Mouse (Mus musculus) limb, embryonic 13.5 days (tissue): ENCODE measurements at regions not wholly inside any gene's neighbourhood (a gene's known extent, or its start where the extent isn't known, plus 50 kb on each side); places are given as distances from the start of the nearest gene placed in this dataset.

Source experiments
- ATAC-seq: fragments of 200-750 bp; cut with Nextera tagmentation; 2 replicates; pipeline ENCODE4 v1.8.0; 2017; ENCODE audit warnings: low read depth, moderate number of reproducible peaks, moderate TSS enrichment; ENCODE audit not compliant: low FRiP score
- H3K27ac ChIP-seq: fragments of 300-500 bp; sonication (generic); 2 replicates; pipeline ENCODE4 v1.5.1; 2015; ENCODE audit warnings: inconsistent platforms, mild to moderate bottlenecking, moderate library complexity
- H3K27me3 ChIP-seq: fragments of 300-500 bp; sonication (generic); 2 replicates; pipeline ENCODE4 v1.6.1; 2015; ENCODE audit warnings: mild to moderate bottlenecking, inconsistent platforms
- H3K36me3 ChIP-seq: fragments of 300-500 bp; sonication (generic); 2 replicates; pipeline ENCODE4 v1.6.1; 2015; ENCODE audit warnings: inconsistent platforms, mild to moderate bottlenecking, moderate library complexity
- H3K4me1 ChIP-seq: fragments of 300-500 bp; sonication (generic); 2 replicates; pipeline ENCODE4 v1.6.1; 2015; ENCODE audit warnings: inconsistent platforms
- H3K4me2 ChIP-seq: fragments of 300-500 bp; sonication (generic); replicated peaks from 2 replicates; pipeline ENCODE4 v1.6.1; 2015; ENCODE audit warnings: inconsistent platforms, mild to moderate bottlenecking, moderate library complexity
- H3K4me3 ChIP-seq: fragments of 300-500 bp; sonication (generic); 2 replicates; pipeline ENCODE4 v1.5.1; 2015; ENCODE audit warnings: moderate library complexity, mild to moderate bottlenecking, inconsistent platforms
- H3K9ac ChIP-seq: fragments of 300-500 bp; sonication (generic); 2 replicates; pipeline ENCODE4 v1.6.1; 2015; ENCODE audit warnings: mild to moderate bottlenecking, inconsistent platforms
- H3K9me3 ChIP-seq: fragments of 300-500 bp; sonication (generic); 2 replicates; pipeline ENCODE4 v1.6.1; 2016; ENCODE audit warnings: inconsistent platforms
- WGBS: fragments of 180-500 bp; shearing (Covaris S2); methylation state at CpG from one replicate; pipeline ENCODE4 v1.1.7; 2015; 5-methylcytosine and 5-hydroxymethylcytosine counted together

GRCm38 (mm10) chr9:25374161-25374560, 107.2 kb upstream of the Eepd1 start:
- H3K4me3 ChIP-seq, result no peak overlapping the region
- H3K27ac ChIP-seq, result no peak overlapping the region
- H3K27me3 ChIP-seq, result no peaks in the 10 kb centered on the region
- WGBS, result 85% methylated on average over 3 of the region's 3 CpGs
- H3K9me3 ChIP-seq, result no peaks in the 10 kb centered on the region
- H3K4me1 ChIP-seq, result no peaks in the 10 kb centered on the region
- no peaks in the 10 kb centered on the region for H3K36me3 ChIP-seq
- no peak overlapping the region for H3K4me2 ChIP-seq
- no peak overlapping the region for H3K9ac ChIP-seq
- no peak for ATAC-seq

GRCm38 (mm10) chr9:25376209-25376608, 105.1 kb upstream of the Eepd1 start:
- ATAC-seq, result no peak
- Histone ChIP-seq H3K9me3 (no peaks in the 10 kb centered on the region), H3K4me2 (no peak overlapping the region), H3K4me1 (no peaks in the 10 kb centered on the region), H3K27me3 (no peaks in the 10 kb centered on the region), H3K27ac (no peak overlapping the region), H3K9ac (no peak overlapping the region), H3K4me3 (no peak overlapping the region), H3K36me3 (no peaks in the 10 kb centered on the region)
- 63% methylated on average over 1 of the region's 1 CpGs for WGBS

DNA sequence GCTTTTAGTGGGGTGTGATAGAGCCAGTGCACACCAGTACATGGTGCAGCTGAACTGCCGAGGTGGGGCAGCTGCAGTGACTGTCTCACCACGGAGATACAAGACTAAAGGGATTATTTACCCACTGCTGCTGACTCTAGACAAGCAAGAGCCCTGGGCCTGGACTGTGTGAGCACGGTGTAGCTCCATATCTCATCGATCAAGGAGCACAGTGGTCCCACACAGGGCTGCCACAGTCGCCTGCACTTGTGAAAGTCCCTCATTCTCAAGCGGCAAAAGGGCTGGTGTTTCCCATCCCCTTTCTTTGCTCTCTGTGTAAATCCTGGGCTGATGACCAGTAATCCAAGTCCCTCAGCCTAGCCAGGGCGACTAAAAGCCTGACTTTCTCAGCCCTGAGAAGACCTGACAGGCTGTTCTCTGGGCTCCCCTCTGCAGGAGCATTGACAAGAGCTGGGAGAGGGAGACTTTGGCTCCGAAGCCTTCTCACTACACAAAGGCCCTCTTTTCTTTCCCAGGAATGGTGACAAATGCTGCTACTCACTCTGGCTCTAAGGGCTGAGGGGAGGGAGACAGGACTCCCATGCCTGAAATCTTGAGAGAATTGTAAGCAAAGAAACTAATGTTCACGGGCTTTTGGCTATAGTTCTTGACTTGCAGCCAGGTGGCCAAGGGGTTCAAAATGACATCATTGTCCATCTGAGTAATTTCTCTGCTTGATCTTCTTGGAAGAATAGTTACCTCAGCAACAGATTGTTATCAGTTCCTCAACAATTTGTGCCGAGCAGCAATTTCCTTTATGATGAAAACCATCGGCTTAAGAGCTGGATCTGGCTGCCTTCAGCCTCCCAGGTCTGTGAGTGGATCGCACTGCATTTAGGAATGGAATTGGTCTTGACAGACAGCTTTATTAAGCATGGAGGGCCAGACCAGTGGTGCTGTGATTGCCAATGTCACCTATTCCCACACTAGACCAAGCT, 103.3 kb upstream of the Eepd1 start:
- 60% methylated on average over 12 of the region's 12 CpGs for whole genome bisulfite sequencing
- no peaks in the 10 kb centered on the region for H3K27me3 ChIP-seq
- H3K9me3 ChIP-seq, result no peaks in the 10 kb centered on the region
- no peak overlapping the region for H3K4me3 ChIP-seq
- no peak for ATAC-seq
- H3K27ac ChIP-seq, result no peak overlapping the region
- no peak overlapping the region for H3K9ac ChIP-seq
- no peaks in the 10 kb centered on the region for H3K36me3 ChIP-seq
- no peak overlapping the region for H3K4me2 ChIP-seq
- no peaks in the 10 kb centered on the region for H3K4me1 ChIP-seq

DNA sequence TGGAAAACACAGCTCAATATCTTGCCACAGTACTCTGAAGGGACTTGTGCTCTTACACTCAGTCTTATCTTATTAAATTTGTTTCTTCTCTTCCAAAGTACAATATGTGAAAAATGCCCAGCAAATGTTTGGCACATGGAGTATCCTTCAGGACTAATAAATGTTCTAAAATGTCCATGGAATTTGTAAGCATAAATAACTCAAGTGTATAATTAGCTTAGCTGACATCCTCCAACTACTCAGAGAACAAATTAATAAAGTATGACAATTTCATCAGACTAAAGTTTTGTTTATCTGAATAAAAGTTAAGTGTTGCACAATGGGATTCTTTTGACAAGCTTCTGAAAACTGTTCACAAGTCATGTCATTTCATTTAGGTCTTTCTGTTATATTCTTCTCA, 96.0 kb upstream of the Eepd1 start:
- Histone ChIP-seq H3K4me2 (no peak overlapping the region), H3K36me3 (no peaks in the 10 kb centered on the region), H3K4me1 (no peaks in the 10 kb centered on the region), H3K9me3 (no peaks in the 10 kb centered on the region), H3K9ac (no peak overlapping the region), H3K27me3 (no peaks in the 10 kb centered on the region), H3K27ac (no peak overlapping the region), H3K4me3 (no peak overlapping the region)
- no peak for ATAC-seq

DNA sequence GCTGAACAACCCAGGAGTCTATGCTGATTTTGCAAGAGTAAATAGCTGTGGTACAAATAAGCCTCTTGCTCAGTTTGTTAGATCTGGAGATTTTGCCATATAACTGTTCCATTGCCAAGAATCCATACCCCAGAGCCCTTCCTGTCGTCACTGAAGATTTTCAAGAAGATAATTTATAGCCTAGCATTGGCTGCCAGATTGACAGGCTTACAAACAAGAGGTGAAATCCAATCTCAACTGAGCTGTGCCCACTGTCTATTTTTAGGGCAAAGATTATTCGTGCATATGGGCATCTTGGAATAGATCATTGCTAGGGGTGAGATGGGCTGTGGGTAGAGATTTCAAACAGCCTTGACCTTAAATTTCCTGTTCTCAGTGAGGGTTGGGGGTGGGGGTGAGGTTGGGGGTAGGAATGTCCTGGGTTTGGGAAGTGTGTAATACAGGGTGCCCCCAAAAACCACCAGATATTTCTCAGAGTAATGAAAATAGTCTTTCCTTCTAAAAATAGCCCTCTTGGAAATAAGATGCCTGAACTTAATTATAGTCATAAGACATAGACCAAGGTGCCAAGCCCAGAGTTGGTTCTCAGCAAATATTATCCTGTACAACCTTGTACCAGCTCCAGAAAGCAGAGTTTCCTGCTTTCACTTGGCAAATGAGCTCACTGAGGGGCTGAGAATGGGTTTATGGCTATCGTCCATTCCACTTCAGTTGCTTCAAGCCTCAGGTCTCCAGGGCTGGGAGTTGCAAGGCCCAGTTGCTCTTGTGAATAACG, 93.3 kb upstream of the Eepd1 start:
- H3K36me3 ChIP-seq, result no peaks in the 10 kb centered on the region
- no peak overlapping the region for H3K4me2 ChIP-seq
- no peak overlapping the region for H3K4me3 ChIP-seq
- no peaks in the 10 kb centered on the region for H3K9me3 ChIP-seq
- H3K27me3 ChIP-seq, result no peaks in the 10 kb centered on the region
- no peak for ATAC-seq
- H3K9ac ChIP-seq, result no peak overlapping the region
- no peaks in the 10 kb centered on the region for H3K4me1 ChIP-seq
- H3K27ac ChIP-seq, result no peak overlapping the region
- 66% methylated on average over 4 of the region's 4 CpGs for WGBS

- H3K4me1 ChIP-seq, result no peaks in the 10 kb centered on the region
- no peaks in the 10 kb centered on the region for H3K9me3 ChIP-seq
- H3K27ac ChIP-seq, result no peak overlapping the region
- no peak for ATAC-seq
- H3K4me2 ChIP-seq, result no peak overlapping the region
- no peak overlapping the region for H3K4me3 ChIP-seq
- no peak overlapping the region for H3K9ac ChIP-seq
- WGBS, result 77% methylated on average over 3 of the region's 3 CpGs
- H3K36me3 ChIP-seq, result no peaks in the 10 kb centered on the region
- H3K27me3 ChIP-seq, result no peaks in the 10 kb centered on the region
Measured at GRCm38 (mm10) chr9:25389351-25389750, 92.0 kb upstream of the Eepd1 start.

GRCm38 (mm10) chr9:25400647-25401335, 80.6 kb upstream of the Eepd1 start:
- ATAC-seq, result peak; percentile 83
- Histone ChIP-seq H3K9ac (no peak overlapping the region; the same call in 1 of the 2 replicates), H3K4me2 (0 out of 2 replicates have a peak overlapping the region, but pooled peaks have one; percentile 3), H3K4me3 (no peak overlapping the region), H3K27me3 (no peaks in the 10 kb centered on the region), H3K9me3 (no peaks in the 10 kb centered on the region), H3K36me3 (no peaks in the 10 kb centered on the region), H3K27ac (no peak overlapping the region), H3K4me1 (no peaks in the 10 kb centered on the region)
- 37% methylated on average over 9 of the region's 9 CpGs for WGBS

- Histone ChIP-seq H3K9me3 (no peaks in the 10 kb centered on the region), H3K4me3 (no peak overlapping the region), H3K4me2 (no peak overlapping the region), H3K27me3 (no peaks in the 10 kb centered on the region), H3K9ac (no peak overlapping the region), H3K27ac (no peak overlapping the region), H3K4me1 (no peaks in the 10 kb centered on the region), H3K36me3 (no peaks in the 10 kb centered on the region)
- 85% methylated on average over 4 of the region's 4 CpGs for WGBS
- ATAC-seq, result no peak
Measured at GRCm38 (mm10) chr9:25405848-25406247, 75.5 kb upstream of the Eepd1 start.

DNA sequence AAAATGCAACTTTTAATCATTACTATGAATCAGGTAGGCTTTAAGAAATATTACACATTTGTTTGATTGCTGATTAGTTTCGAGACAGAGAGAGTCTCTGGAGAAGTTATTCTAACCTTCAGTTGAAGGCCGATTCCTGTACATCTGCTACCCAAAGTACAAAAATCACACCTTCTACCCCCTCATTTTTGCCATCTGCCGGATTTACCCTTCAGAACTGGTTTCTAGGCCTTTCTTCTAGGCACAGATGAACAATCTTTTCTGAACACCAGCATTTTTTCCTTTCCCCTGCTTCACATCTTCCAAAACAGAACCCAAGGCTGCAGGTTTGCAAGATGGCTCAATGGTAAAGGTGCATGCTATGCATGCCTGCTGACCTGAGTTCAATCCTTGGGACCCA, 72.8 kb upstream of the Eepd1 start:
- no peak for ATAC-seq
- Histone ChIP-seq H3K27me3 (no peaks in the 10 kb centered on the region), H3K4me3 (no peak overlapping the region), H3K4me1 (no peaks in the 10 kb centered on the region), H3K9ac (no peak overlapping the region), H3K9me3 (no peaks in the 10 kb centered on the region), H3K36me3 (no peaks in the 10 kb centered on the region), H3K4me2 (no peak overlapping the region), H3K27ac (no peak overlapping the region)
- WGBS, result 94% methylated on average over 3 of the region's 3 CpGs

GRCm38 (mm10) chr9:25409729-25410128, 71.6 kb upstream of the Eepd1 start:
- Histone ChIP-seq H3K27me3 (no peaks in the 10 kb centered on the region), H3K4me3 (no peak overlapping the region), H3K27ac (no peak overlapping the region), H3K36me3 (no peaks in the 10 kb centered on the region), H3K9ac (no peak overlapping the region), H3K4me2 (no peak overlapping the region), H3K9me3 (no peaks in the 10 kb centered on the region), H3K4me1 (no peaks in the 10 kb centered on the region)
- WGBS, result 75% methylated on average over 5 of the region's 5 CpGs
- ATAC-seq, result no peak

GRCm38 (mm10) chr9:25413873-25414272, 67.5 kb upstream of the Eepd1 start:
- Histone ChIP-seq H3K4me2 (no peak overlapping the region), H3K9ac (no peak overlapping the region), H3K27me3 (no peaks in the 10 kb centered on the region), H3K27ac (no peak overlapping the region), H3K4me3 (no peak overlapping the region), H3K36me3 (no peaks in the 10 kb centered on the region), H3K4me1 (no peaks in the 10 kb centered on the region), H3K9me3 (no peaks in the 10 kb centered on the region)
- 83% methylated on average over 3 of the region's 3 CpGs for WGBS
- no peak for ATAC-seq

DNA sequence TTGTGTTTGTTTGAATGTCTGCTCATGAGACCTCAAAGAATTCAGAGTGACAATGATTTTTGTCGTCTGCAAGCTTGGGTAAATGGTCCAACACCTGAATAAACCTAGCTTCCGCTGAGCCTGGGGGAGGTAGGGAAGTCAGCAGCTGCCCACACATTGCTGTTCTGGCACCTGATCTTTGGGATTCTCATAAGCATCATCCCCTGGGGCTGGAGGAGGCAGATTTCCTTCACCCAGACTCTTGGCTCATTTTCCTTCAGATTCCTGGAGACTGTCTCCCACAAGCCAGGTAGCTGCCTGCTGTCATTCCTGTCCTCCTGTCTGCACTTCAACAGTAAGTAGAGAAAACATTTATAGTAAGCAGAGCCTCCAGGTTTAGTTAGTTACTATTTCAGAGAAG, 67.0 kb upstream of the Eepd1 start:
- H3K27ac ChIP-seq, result no peak overlapping the region
- H3K4me1 ChIP-seq, result no peaks in the 10 kb centered on the region
- H3K4me2 ChIP-seq, result no peak overlapping the region
- no peaks in the 10 kb centered on the region for H3K27me3 ChIP-seq
- H3K36me3 ChIP-seq, result no peaks in the 10 kb centered on the region
- no peaks in the 10 kb centered on the region for H3K9me3 ChIP-seq
- H3K4me3 ChIP-seq, result no peak overlapping the region
- 63% methylated on average over 2 of the region's 2 CpGs for WGBS
- H3K9ac ChIP-seq, result no peak overlapping the region
- no peak for ATAC-seq
